Mouse (Mus musculus) liver, adult 2 months (tissue): ENCODE measurements around the gene Crybb2.

Source experiments
- CTCF ChIP-seq: fragments of 200-500 bp; IDR thresholded peaks from 2 replicates; pipeline ENCODE4 v1.5.1; 2011; ENCODE audit warnings: low read depth, low read length, control low read depth
- POLR2A ChIP-seq: fragments of 200-500 bp; IDR thresholded peaks from 2 replicates; pipeline ENCODE4 v1.6.1; 2011; ENCODE audit warnings: low read length, control low read depth; ENCODE audit not compliant: insufficient read depth; ENCODE audit errors: extremely low read depth

DNA sequence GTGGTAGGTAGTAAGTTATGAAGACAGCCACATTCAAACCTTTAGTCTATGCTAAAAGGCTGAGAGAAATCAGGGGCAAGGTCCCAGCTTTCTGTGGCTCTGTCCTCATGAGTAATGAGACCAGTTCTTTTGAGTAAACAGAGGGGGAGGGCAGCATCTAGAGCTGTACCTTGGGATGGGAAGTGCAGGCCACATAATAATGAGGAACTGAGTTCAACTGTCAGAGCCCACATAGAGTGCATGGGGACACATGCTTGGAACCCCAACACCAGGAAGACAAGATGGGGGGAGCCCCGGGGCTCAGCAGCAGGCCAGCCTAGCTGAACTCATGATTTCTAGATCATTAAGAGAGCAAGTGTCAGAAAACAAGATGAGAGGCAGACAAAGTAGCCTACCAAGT is 52.9 kb downstream of the Crybb2 start:
- TF ChIP-seq CTCF (no peak), POLR2A (no peak)
